Mouse (Mus musculus) hindbrain, postnatal 0 days (tissue): ENCODE results near the gene Gpr22. TPM values are rescaled to one million over a fixed set of nuclear protein-coding genes. Genes with fewer than 3 reads are reported as not detected.

ENCODE experiments used
- ATAC-seq: fragments of 200-750 bp; cut with Nextera tagmentation; 2 replicates; pipeline ENCODE4 v1.8.0; 2017; ENCODE audit warnings: mild to moderate bottlenecking, moderate TSS enrichment, moderate library complexity
- DNase-seq: peaks from one replicate; pipeline ENCODE4 v3.0.0-alpha.2; 2015; ENCODE audit warnings: low spot score
- H3K27ac ChIP-seq: fragments of 300-500 bp; sonication (generic); 2 replicates; pipeline ENCODE4 v1.5.1; 2014; ENCODE audit warnings: mild to moderate bottlenecking
- H3K27me3 ChIP-seq: fragments of 300-500 bp; sonication (generic); 2 replicates; pipeline ENCODE4 v1.6.1; 2014; ENCODE audit warnings: low read length, mixed read lengths; ENCODE audit not compliant: insufficient read depth
- H3K36me3 ChIP-seq: fragments of 300-500 bp; sonication (generic); 2 replicates; pipeline ENCODE4 v1.6.1; 2014; ENCODE audit warnings: low read length, mixed read lengths; ENCODE audit not compliant: insufficient read depth
- H3K4me1 ChIP-seq: fragments of 300-500 bp; sonication (generic); 2 replicates; pipeline ENCODE4 v1.6.1; 2014; ENCODE audit warnings: antibody characterized with exemption, low read length, mixed read lengths; ENCODE audit not compliant: insufficient read depth
- H3K4me2 ChIP-seq: fragments of 300-500 bp; sonication (generic); 2 replicates; pipeline ENCODE4 v1.6.1; 2014; ENCODE audit warnings: low read depth, mild to moderate bottlenecking, low read length, moderate library complexity, mixed read lengths
- H3K4me3 ChIP-seq: fragments of 300-500 bp; sonication (generic); 2 replicates; pipeline ENCODE4 v1.5.1; 2014; ENCODE audit warnings: low read length
- H3K9ac ChIP-seq: fragments of 300-500 bp; sonication (generic); replicated peaks from 2 replicates; pipeline ENCODE4 v1.6.1; 2014; ENCODE audit warnings: mild to moderate bottlenecking, low read length, moderate library complexity, mixed read lengths
- H3K9me3 ChIP-seq: fragments of 300-500 bp; sonication (generic); 2 replicates; pipeline ENCODE4 v1.6.1; 2016; ENCODE audit warnings: low read length, mixed read lengths
- CTCF ChIP-seq: IDR thresholded peaks from 2 replicates; pipeline ENCODE4 v1.5.1; 2016; ENCODE audit warnings: antibody characterized with exemption, control low read depth, low read depth
- WGBS: fragments of 180-500 bp; shearing (Covaris S2); extraction: QIAGEN DNeasy Blood & Tissue Kit; methylation state at CpG from one replicate; pipeline ENCODE4 v1.1.7; 2014; 5-methylcytosine and 5-hydroxymethylcytosine counted together
- polyA plus RNA-seq: library from polyadenylated mRNA; unstranded; fragments of >200 nt; fragmentation: Nextera tagmentation; extraction: Ambion mirVana; gene quantifications from 2 replicates; pipeline ENCODE4 v1.2.1, GENCODE M21; 2015
- total RNA-seq: library from RNA; depleted of rRNA; stranded (reverse); fragments of >200 nt; gene quantifications from 2 replicates; pipeline ENCODE4 v1.2.3, GENCODE M21; 2014; rRNA removed

The Gpr22 gene
- total and polyA plus RNA-seq, 2 experiments from 2014 or later = 16.2 to 24.7 TPM

- Histone ChIP-seq H3K9ac (no peak overlapping the region), H3K4me2 (no peak overlapping the region), H3K36me3 (no peaks in the 10 kb centered on the region), H3K9me3 (no peaks in the 10 kb centered on the region), H3K27ac (no peak overlapping the region), H3K4me3 (no peak overlapping the region), H3K27me3 (no peaks in the 10 kb centered on the region), H3K4me1 (no peaks in the 10 kb centered on the region)
- DNase-seq = no peak
- TF ChIP-seq CTCF = no peak
- 91% methylated on average over 1 of the region's 1 CpGs for WGBS
- ATAC-seq = no peak
Observed at GRCm38 (mm10) chr12:31693278-31693677, 20.5 kb downstream of the Gpr22 start.

- Histone ChIP-seq H3K36me3 (no peaks in the 10 kb centered on the region), H3K27ac (no peak overlapping the region), H3K4me1 (no peaks in the 10 kb centered on the region), H3K4me3 (no peak overlapping the region), H3K9me3 (no peaks in the 10 kb centered on the region), H3K27me3 (no peaks in the 10 kb centered on the region), H3K4me2 (no peak overlapping the region), H3K9ac (no peak overlapping the region)
- DNase-seq = no peak
- WGBS = 97% methylated on average over 3 of the region's 3 CpGs
- no peak for ATAC-seq
- no peak for TF ChIP-seq CTCF
Observed at GRCm38 (mm10) chr12:31686679-31687078, 27.1 kb downstream of the Gpr22 start.

- Histone ChIP-seq H3K27ac (no peak overlapping the region), H3K4me1 (no peaks in the 10 kb centered on the region), H3K4me2 (no peak overlapping the region), H3K4me3 (no peak overlapping the region), H3K9me3 (no peaks in the 10 kb centered on the region), H3K27me3 (no peaks in the 10 kb centered on the region), H3K9ac (no peak overlapping the region), H3K36me3 (peaks cover 14% of the 10 kb centered on the region; the same call in 1 of the 2 replicates)
- ATAC-seq (no peak), DNase-seq (no peak)
- 52% methylated on average over 3 of the region's 3 CpGs for WGBS
- no peak for TF ChIP-seq CTCF
Observed at GRCm38 (mm10) chr12:31667187-31667586, 46.6 kb downstream of the Gpr22 start.

- Histone ChIP-seq H3K27ac (no peak overlapping the region), H3K36me3 (peaks cover 14% of the 10 kb centered on the region; the same call in 1 of the 2 replicates), H3K4me1 (no peaks in the 10 kb centered on the region), H3K4me2 (no peak overlapping the region), H3K9ac (no peak overlapping the region), H3K27me3 (no peaks in the 10 kb centered on the region), H3K9me3 (no peaks in the 10 kb centered on the region), H3K4me3 (no peak overlapping the region)
- WGBS = 72% methylated on average over 6 of the region's 6 CpGs
- ATAC-seq (no peak), DNase-seq (no peak)
- no peak for TF ChIP-seq CTCF
Observed at GRCm38 (mm10) chr12:31665999-31666398, 47.7 kb downstream of the Gpr22 start.

Other genes with a start within 250 kb of the Gpr22 start
- 16.3 and 18.2 TPM in 2 replicates for gene Cbll1, start 214.3 kb downstream of the Gpr22 start, total RNA-seq
- gene Cbll1, start 214.3 kb downstream of the Gpr22 start, polyA plus RNA-seq = 11.9 and 14.5 TPM in 2 replicates
- not detected in 2 replicates for gene Slc26a4, start 154.0 kb downstream of the Gpr22 start, total RNA-seq
- gene Slc26a4, start 154.0 kb downstream of the Gpr22 start, polyA plus RNA-seq = 0.04 and 0.09 TPM in 2 replicates
- 5.1 and 9.6 TPM in 2 replicates for gene Bcap29, start 79.3 kb downstream of the Gpr22 start, total RNA-seq
- gene Bcap29, start 79.3 kb downstream of the Gpr22 start, polyA plus RNA-seq = 38.2 and 39.1 TPM in 2 replicates
- 1.4 and 2.2 TPM in 2 replicates for gene Dus4l, start 59.1 kb downstream of the Gpr22 start, total RNA-seq
- 7.7 and 8.7 TPM in 2 replicates for gene Dus4l, start 59.1 kb downstream of the Gpr22 start, polyA plus RNA-seq
- 38.3 and 46.9 TPM in 2 replicates for gene Cog5, start 59.1 kb downstream of the Gpr22 start, total RNA-seq
- 17.6 and 18.4 TPM in 2 replicates for gene Cog5, start 59.1 kb downstream of the Gpr22 start, polyA plus RNA-seq
- gene Hbp1, start 236.6 kb upstream of the Gpr22 start, total RNA-seq = 49.7 and 50.5 TPM in 2 replicates
- gene Hbp1, start 236.6 kb upstream of the Gpr22 start, polyA plus RNA-seq = 40.3 and 41.9 TPM in 2 replicates